Mouse (Mus musculus) gonadal fat pad, adult 2 months (tissue): Measurements from ENCODE around the gene Invs. TPM values are rescaled to one million over a fixed set of nuclear protein-coding genes. Genes with fewer than 3 reads are reported as not detected.

ENCODE experiments used
- DNase-seq: peaks from one replicate; pipeline ENCODE4 v3.0.0-alpha.2; 2012; ENCODE audit warnings: low read depth
- polyA plus RNA-seq: library from polyadenylated mRNA; depleted of rRNA; stranded (reverse); fragments of >200 nt; gene quantifications from 2 replicates; pipeline ENCODE4 v1.2.3, GENCODE M21; 2012; rRNA removed

Invs gene
- 4.5 and 5.3 TPM in 2 replicates for polyA plus RNA-seq

DNA sequence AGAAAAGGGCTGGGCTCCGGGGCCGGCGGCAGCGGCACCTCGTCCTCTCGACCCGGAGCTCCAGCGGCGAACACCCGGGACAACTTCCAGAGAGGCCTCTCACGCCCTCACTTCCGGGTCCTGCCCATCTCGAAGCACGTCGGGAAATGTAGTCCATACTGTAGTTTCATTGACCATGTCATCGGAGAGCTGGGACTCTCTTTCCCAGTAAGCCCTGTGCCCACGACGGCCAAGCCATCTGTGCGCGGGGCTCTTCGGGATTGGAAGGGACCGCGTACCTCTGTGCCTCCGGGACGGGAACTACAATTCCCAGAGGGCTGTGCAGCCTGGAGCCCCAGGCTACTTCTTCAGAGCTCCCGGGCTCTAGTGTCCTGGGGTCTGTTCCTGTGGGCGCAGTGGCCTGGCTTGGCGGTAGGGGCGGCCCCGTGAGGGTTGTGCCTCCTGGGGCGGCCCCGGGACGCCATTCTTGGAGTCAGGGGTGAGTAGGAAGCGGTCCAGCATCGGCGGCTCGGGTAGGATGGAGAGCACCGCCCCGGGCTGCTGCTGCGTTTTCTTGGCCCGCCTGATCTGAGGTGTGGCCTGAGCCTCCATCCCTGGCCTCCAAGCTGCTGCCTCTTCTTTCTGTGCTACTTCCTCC is at the start of gene Invs, which contains the start of gene Erp44:
Gene Invs (plus strand): TSS at position 263 of the 637 bp plus-strand sequence.
Gene Erp44 (minus strand): TSS at position 61 of the 637 bp plus-strand sequence.
- DNase-seq = peak; percentile 89

DNA sequence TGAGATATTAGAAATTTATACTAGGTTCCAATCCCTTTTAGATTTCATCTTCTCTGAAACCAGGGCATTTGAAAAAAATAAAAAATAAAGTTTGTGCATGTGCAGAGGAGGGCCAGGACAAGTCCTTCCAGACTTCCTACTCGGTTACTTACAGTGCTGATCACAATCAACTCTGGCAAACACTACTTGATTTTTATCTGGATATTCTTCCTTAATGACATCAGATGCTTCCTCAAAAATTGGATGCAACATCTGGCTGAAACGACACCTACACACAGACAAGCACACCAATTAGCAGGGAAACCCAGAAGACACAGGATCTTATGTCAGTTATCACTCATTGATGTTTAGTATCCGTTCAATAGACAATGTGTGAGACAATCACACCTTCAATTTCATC is 42.8 kb upstream of the Invs start:
- DNase-seq = peak; percentile 66

DNA sequence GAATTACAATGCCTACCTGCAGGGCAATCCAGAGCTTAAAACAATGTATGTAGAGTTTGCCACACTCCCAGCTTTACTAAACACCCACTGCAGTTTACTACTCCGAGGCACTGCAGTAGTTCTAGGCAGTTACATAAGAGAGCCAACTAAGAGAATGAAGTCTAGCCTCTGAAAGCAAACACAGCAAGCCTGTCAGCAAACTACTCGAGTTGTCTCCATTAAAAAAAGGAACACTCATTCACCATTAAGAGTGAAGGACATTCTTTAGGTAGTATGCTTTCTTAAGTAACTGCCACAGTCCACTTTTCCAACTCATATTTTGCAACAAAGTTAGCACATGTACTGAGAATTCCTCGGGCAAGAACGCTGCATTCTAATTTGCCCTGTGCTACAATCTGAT is 40.5 kb upstream of the Invs start:
- peak; percentile 62 for DNase-seq

DNA sequence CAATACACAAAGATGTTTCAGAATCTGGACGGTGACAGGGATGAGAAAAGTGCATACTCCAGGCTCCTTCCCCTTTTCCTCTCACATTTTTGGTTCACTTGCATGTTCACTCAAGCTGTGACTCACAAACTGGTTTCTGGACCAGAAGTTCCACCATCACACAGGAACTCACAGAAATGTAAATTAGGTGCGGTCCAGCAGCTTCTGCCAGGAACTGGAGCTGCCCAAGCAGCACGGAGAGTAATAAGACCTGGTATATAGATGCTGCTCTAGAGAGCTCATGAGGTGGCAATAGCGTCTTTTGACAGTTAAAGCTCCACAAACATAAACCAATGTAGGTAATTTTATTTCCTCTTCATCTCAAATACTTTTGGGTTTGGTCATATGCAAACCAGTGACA is 37.1 kb upstream of the Invs start:
- DNase-seq = no peak

DNA sequence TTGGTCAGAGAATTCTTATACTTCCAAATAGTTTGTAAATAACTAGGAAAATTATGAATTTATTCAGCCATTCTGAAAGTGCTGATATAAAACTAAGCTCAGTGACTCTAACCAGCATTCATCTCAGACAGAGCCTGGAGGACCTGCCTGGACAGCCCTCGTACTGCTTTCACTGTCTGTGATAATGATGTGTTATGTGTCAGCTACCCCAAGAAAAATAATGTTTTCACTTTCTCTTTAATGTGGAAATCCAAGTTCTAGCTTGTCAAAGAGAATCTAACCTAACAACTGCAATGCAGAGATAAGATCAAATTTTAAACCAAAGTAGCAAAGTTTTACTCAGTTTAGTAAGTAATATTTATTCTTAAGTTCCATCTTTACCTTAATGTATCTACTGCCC is 35.8 kb upstream of the Invs start:
- DNase-seq = no peak

DNA sequence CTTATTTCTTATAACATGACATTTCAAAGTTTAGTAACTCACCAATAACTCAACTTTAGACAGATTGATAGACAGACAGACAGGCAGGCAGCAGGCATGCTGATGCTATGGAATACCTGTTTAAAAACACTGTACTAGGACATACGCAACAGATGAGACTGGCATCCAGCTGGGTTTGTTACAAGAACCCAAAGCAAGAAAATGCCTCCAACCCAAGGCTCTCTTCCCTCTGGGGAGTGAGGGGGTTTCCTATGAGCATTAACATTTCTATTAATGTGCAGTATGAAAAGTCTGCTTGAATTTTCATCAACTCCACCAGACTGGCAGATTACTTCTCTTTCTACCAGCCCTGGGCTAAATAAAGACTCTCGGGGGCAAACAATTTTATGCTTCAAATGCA is 35.3 kb upstream of the Invs start:
- no peak for DNase-seq

DNA sequence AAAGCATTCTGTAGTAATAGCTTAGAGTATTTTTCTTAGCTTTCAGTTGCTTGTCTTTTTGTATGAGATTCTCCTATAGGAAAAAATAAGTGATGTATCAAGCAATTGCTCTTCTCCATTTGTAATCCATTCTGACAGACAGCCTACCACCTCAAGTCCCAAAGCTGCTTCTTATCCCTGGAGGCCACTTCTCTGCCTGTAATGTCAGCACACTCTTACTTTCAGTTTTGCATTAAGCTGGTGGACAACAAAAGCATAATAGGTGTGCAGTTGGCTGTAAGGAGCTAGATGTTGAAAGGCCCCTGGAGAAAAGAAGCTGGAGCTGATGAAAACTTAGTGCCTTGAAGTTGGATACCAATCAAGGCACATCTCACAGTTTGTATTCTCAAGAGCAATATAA is 26.3 kb upstream of the Invs start:
- no peak for DNase-seq

DNA sequence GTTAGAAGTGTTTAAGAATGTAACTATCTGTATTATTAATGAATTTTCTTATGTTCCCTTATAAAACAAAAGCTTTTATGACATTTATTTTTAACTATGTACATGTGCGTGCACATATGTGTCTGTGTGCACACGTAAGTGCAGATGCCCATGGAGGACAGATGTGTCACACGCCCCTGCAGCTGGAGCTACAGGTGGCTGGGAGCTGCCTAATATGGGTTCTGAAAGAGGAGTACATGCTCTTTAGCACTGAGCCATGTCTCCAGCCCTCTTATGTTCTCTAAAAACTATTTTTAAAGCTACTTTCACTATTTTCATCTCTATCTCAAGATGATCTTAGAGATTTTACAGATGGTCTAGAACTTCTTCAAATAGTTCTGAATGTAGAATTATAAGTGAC is 21.5 kb upstream of the Invs start:
- DNase-seq = no peak

DNA sequence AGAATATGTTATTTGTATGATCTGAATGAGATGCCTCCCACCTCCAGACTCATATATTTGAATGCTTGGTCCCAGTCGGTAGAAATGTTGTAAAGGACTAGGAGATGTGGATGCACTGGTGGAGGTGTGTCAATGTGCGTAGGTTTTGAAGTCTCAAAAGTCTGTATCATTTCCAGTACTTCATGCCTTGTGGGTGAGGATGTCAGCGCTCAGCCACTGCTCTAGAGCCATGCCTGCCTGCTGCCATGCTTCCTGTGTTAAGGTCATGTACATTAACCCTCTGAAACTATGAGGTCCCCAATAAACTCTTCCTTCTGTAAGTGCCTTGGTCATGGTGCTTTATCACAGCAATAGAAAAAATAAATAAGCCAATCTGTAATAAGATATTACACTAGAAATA is 11.9 kb upstream of the Invs start:
- no peak for DNase-seq

DNA sequence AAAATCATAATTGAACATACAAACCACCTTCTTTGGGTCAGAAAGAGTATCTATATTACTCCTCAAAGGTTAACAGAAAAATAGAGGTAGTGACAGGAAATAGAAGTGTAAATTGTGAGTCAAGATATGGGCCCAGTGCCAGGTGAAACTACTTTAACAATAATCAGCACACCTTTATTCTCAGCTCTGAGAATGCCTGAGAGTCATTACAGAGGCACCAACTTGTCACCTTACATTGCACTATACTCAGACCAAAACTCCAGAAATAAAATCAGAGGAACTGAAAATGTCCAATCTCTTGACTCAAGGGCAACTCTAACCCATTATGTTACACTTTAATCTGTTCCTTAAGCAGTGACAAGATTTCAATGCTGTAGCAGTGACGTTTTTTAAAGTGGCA is 11.4 kb upstream of the Invs start:
- no peak for DNase-seq

DNA sequence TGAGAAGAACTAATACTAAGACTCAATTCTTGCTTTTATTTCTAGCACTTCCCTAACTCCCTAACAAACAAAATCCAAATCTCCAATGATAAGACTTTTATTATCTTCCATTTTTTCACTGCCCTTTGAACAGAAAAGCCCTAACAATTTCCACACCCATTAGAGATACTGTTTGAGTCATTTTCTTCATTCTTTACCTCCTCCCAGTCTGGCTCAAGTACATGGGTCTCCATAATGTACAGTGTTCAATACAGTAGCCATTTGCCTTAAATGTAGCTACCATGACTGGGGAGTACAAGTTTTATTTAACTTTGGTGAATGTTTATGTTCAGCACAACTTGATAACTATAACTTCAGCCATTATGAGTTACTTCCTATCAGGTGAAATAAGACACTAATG is 9.0 kb upstream of the Invs start:
- no peak for DNase-seq

DNA sequence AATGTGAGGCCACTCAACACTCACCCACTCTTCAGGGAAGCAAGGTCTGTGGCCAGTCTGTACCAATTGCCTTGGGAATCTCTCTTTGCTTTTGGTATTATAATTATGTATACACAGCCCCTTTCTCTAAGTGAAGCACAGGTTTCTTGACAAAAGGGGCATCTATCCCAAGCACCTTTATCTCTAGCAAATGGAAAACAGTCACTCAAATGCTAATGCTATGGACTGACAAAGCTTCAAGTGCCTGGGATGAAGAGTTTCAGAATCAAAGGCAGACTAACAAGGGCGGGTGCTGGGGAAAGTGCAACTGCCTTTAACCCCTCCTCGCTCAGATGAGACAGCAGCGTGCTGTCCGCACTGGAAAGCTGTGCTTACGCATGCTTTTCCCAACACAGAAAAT is 7.7 kb upstream of the Invs start:
- no peak for DNase-seq

DNA sequence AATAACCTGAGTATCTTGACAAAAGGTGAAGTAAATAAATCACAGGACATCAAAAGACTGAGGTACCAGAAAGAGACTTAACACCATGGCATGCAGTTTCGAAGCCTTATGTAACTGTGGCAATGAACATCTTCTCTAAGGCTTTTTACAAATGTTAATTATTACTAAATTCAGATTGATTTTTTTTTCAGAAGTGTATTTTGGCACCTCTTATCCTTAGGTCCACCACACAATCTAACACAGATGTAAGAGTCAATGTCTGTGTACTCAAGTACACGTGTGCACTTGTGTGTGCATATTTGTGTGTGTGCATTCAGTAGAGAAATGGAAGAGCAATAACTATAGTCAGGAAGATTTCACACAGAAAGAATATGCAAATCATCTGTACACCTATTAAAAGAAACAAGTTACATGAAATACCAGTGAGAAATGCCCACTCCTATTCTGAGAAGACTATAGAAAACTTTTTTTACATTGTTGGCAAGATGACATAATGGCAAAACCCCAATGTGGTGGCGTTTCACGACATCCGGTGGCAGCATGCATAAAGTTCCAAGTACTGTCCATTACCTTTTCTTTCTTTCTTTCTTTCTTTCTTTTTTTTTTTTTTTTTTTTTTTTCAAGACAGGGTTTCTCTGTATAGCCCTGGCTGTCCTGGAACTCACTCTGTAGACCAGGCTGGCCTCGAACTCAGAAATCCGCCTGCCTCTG is 6.3 kb upstream of the Invs start:
- DNase-seq = no peak

DNA sequence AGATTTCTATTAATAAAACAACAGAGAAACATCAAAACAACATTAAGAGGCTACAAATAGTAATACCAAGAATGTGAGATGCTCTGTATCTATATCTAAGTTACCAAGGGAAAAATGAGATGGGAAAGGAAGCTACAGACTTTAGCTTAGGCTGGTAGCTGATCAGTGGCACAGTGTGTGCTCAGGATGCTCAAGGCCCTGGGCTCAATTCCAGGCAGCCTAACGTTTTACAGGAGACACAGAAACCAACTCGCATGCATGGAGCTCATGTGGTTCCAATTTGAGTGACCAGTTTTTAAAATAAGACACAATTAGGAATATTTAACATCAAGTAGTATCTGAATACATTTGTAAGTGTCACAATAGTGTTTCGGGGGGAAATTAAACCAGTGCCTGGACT is 3.8 kb upstream of the Invs start:
- no peak for DNase-seq

DNA sequence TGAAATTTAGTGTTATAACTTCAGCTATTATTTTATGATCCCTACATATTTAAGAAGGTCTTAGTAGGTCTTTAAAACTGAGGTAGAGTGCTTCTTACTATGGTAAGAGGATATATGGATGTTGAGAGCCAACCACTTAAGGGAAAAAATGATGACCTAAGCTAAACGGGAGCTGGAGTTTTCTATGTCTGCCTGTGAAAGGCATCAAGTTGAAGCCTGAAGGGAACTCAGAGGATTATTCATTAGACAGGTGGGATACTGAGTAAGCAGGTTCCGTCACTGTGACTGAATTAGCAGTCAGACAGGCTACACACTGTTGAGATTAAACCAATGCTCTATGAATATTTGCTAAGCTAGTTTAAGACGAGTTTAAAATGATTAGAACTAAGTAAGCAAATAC is 2.5 kb upstream of the Invs start:
- DNase-seq = no peak

DNA sequence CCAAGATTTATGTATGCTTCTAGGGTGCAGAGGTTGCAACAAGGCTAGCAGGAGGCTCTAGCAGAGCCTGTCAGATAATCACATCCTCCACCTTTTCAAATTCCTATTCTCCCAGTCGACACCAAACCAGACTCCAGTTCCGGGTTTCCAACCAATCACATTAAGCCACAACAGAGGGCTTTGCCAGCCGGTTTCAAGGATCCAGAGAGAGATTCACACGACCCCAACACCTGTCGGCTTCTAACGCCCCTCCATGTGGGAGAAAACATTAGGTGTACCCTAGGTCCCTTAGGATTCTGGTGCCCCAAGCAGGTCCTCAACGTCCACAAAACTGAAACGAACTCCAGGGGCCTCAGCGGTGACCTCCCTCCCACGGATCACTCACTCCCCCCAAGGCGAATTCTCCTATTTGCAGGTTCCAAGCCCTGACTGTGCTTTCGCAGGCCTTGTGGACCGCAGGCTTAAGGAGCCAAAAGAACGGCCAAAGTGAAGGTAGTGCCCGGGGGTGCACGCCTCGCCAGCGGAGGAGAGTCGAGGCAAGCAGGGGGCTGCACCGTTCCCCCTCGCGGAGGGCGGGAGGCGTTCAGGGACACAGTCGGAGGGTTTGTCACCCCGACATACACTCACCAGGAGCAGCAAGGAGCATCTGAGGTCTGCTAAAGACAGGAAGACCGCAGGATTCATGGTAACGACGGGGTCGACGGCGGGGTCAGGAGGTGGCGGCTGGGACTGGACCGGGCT is 633 bp upstream of the Invs start:
- peak; percentile 4 for DNase-seq

DNA sequence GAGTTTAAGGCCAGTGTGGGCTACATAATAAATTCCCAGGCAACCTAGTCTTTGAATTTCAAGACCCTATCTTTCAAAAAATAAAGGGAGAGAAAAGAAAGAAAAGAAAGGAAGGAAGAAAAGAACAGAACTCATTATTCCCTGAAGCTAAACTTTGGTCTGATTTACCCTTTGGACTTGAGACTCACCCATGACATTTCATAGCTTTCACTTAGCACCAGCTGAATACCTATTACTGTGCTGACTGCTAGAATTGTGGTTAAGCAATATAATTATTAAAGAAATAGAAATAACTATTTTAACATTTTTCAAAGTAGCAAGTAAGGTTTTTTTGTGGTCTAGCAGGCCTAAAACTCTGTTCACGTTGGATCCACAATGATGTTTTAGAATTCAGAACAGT is 1.6 kb downstream of the Invs start:
- no peak for DNase-seq

DNA sequence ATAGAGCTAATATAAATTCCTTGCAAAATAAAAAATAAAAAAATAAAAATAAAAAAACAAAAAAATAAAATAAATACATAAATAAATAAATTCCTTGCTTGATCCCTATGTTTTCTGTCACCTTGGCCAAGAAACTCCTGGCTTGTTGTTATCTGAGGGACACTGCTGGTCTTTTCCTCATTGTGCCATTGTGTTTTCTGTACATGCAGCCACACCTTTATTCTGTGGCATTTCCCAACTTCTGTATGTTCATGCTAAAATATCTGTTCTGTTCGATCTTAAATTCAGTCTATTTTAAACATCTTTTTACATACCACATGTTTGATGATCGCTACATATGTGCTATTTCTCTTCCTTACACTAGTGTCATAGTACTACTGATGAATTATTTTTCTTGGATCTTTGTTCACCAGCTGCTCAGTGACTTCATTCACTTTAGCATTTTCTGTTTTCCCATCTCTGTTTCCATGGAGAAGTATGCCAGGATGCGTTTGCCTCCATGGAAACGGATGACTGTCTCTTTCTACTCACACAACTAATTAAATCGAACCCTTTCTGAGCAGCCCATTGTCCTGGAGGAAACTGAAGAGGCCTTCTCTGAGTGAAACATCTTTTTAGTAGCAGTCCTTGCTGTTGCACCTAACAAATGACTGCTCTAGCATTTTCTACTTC is 7.7 kb downstream of the Invs start:
- no peak for DNase-seq

DNA sequence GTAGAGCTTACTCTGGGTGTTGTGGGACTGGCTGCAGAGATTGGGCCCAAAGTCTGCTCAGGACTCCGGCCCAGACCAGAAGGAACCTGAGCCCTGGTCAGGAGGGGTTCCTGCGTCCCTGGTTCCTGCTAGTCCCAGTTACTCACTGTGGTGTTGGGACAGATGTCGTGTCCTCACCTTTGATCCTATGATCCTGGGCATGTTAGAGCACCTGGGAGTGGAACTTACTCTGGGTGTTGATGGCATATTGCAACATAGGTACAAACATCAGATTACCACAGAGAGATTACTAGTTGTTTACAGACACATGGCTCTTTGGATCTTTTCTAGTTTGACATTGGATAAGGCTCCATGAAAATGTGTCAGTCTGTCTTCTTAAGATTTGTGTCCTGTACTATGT is 35.3 kb downstream of the Invs start:
- DNase-seq = no peak

DNA sequence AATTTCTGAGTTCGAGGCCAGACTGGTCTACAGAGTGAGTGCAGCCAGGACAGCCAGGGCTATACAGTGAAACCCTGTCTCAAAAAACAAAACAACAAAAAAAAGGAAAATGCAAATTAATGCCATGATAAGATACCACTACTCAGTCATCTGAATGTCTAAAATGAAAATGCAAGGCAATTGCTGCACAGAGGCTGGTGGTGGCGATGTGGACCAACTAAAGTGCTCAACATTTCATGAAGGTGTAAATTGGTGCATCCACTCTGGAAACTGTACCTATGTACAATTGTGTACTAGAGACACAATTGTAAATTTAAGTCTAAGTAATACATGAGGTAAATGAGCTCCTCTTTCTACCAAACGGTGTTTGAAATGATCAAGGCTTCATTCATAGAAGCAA is 36.5 kb downstream of the Invs start:
- no peak for DNase-seq

DNA sequence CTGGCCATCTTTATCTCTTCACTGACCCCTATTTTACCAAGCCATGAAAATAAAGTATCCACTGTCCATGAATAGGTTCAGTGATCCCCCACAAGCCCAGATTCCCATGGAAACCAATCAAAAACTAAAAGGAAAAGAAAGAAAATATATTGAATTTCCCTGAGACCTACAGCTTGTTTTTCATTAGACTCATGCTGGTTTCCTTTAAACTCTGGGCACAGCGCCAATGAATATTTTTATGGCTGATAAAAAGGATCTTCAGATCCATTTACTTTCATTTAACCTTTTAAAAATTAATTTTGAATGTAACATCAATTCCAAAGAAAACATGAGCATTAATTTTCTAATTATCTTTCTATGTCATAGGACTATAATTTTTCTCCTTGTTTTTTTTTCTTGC is 41.7 kb downstream of the Invs start:
- DNase-seq = no peak

DNA sequence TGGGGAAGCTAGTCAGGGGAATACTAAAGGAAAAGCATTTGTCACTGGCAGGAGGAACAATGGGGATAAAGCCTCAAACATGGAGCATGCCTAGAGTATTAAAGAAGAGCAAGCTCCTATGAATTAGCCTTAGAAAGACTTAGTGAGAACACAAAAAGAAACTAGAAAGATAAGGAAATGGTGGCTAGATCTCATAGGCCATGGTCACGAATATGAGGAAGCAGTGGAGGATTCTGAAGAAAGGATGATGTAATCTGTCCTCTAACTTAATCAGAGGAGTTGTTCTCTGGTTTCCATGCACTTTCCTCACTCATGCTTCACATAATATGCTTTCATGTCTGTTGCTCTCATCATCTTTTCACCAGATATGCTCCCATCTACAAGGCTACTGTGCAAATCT is 42.5 kb downstream of the Invs start:
- no peak for DNase-seq

DNA sequence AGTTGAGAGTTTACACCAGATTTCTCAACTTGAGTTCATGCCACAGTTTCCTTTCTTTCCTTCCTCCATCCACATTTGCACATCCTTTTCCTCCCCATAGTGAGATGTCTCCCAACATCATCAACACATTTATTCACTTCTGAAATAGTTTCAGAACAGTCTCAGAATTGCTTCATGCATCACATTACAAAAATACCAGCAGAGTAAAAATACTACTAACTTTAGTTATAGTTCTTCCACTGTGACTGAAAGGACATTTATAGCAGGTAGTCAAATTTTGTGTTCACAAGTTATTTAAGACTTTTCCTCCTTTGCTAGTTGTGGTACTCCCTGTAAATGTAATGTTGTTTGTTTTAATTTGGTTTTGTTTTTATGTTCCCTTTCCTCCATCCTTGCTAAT is 47.6 kb downstream of the Invs start:
- DNase-seq = no peak
